Mouse (Mus musculus): ENCODE data around the gene Lipa. TPM values are rescaled to one million over a fixed set of nuclear protein-coding genes. Genes with fewer than 3 reads are reported as not detected.

Lipa gene
- polyA plus RNA-seq, 2 experiments = 22.7 to 40.4 TPM

GRCm38 (mm10) chr19:34496353-34496752, 30.9 kb downstream of the Lipa start:
- no peaks in the 10 kb centered on the region for H3K9me3 ChIP-seq (ENCODE audit: control insufficient read depth, low read length)
- WGBS (ENCODE audit: insufficient replicate concordance) = 35% methylated on average over 1 of the region's 1 CpGs
- H3K9ac ChIP-seq (replicated peaks) = no peak overlapping the region
- no peak overlapping the region for H3K4me3 ChIP-seq (ENCODE audit: insufficient read depth in 1 of 2, low read depth in 2 of 2, low read length in 2 of 2)
- peaks cover 0 to 9% of the 10 kb centered on the region in 2 experiments; a peak in 2 of 4 replicates for H3K4me1 ChIP-seq (replicated peaks; ENCODE audit: control insufficient read depth in 2 of 2, insufficient read depth in 2 of 2, low read length in 1 of 2)
- H3K4me2 ChIP-seq (ENCODE audit: low read depth) = no peak overlapping the region
- H3K27me3 ChIP-seq (ENCODE audit: control insufficient read depth, insufficient read depth, low read length) = no peaks in the 10 kb centered on the region
- DNase-seq (ENCODE audit: low read depth in 3 of 3, low spot score in 3 of 3) (peak in 1 of 3 experiments; percentile 25), ATAC-seq (ENCODE audit: insufficient read depth) (peak; percentile 74)
- H3K27ac ChIP-seq = no peak overlapping the region
- TF ChIP-seq CTCF (IDR thresholded peaks at IDR 0.05; ENCODE audit: low read depth) (no peak), EP300 (IDR thresholded peaks at IDR 0.05; ENCODE audit: low read depth) (no peak)
- H3K36me3 ChIP-seq (replicated peaks; ENCODE audit: control insufficient read depth, insufficient read depth, low read depth) = no peaks in the 10 kb centered on the region; the same call in none of the 2 replicates

GRCm38 (mm10) chr19:34493859-34494258, 33.4 kb downstream of the Lipa start:
- H3K4me3 ChIP-seq (ENCODE audit: insufficient read depth in 1 of 2, low read depth in 2 of 2, low read length in 2 of 2) = no peak overlapping the region
- H3K9ac ChIP-seq (replicated peaks) = no peak overlapping the region
- DNase-seq (ENCODE audit: low read depth in 3 of 3, low spot score in 3 of 3) (no peak), ATAC-seq (ENCODE audit: insufficient read depth) (no peak)
- H3K27ac ChIP-seq = no peak overlapping the region
- no peaks in the 10 kb centered on the region; the same call in none of the 2 replicates for H3K36me3 ChIP-seq (replicated peaks; ENCODE audit: control insufficient read depth, insufficient read depth, low read depth)
- no peak for TF ChIP-seq EP300 (IDR thresholded peaks at IDR 0.05; ENCODE audit: low read depth)
- TF ChIP-seq CTCF (IDR thresholded peaks at IDR 0.05; ENCODE audit: low read depth) = no peak
- H3K4me2 ChIP-seq (ENCODE audit: low read depth) = no peak overlapping the region
- whole genome bisulfite sequencing (ENCODE audit: insufficient replicate concordance) = 77% methylated on average over 4 of the region's 4 CpGs
- H3K9me3 ChIP-seq (ENCODE audit: control insufficient read depth, low read length) = no peaks in the 10 kb centered on the region
- peaks cover 0 to 9% of the 10 kb centered on the region in 2 experiments; a peak in 2 of 4 replicates for H3K4me1 ChIP-seq (replicated peaks; ENCODE audit: control insufficient read depth in 2 of 2, insufficient read depth in 2 of 2, low read length in 1 of 2)
- no peaks in the 10 kb centered on the region for H3K27me3 ChIP-seq (ENCODE audit: control insufficient read depth, insufficient read depth, low read length)

GRCm38 (mm10) chr19:34483547-34483946, 43.7 kb downstream of the Lipa start:
- no peaks in the 10 kb centered on the region for H3K4me1 ChIP-seq (replicated peaks; ENCODE audit: control insufficient read depth in 2 of 2, insufficient read depth in 2 of 2, low read length in 1 of 2)
- ATAC-seq (ENCODE audit: insufficient read depth) (no peak), DNase-seq (ENCODE audit: low read depth in 3 of 3, low spot score in 3 of 3) (peak; percentile 20 to 31 (median 24))
- H3K9me3 ChIP-seq (ENCODE audit: control insufficient read depth, low read length) = no peaks in the 10 kb centered on the region
- H3K27me3 ChIP-seq (ENCODE audit: control insufficient read depth, insufficient read depth, low read length) = no peaks in the 10 kb centered on the region
- no peak overlapping the region for H3K9ac ChIP-seq (replicated peaks)
- no peak overlapping the region for H3K27ac ChIP-seq
- no peaks in the 10 kb centered on the region for H3K36me3 ChIP-seq (replicated peaks; ENCODE audit: control insufficient read depth, insufficient read depth, low read depth)
- no peak overlapping the region for H3K4me3 ChIP-seq (ENCODE audit: insufficient read depth in 1 of 2, low read depth in 2 of 2, low read length in 2 of 2)
- TF ChIP-seq EP300 (IDR thresholded peaks at IDR 0.05; ENCODE audit: low read depth) (no peak), CTCF (IDR thresholded peaks at IDR 0.05; ENCODE audit: low read depth) (peak; percentile 54; the same call in 1 of the 2 replicates)
- no peak overlapping the region for H3K4me2 ChIP-seq (ENCODE audit: low read depth)
- WGBS (ENCODE audit: insufficient replicate concordance) = 7% methylated on average over 4 of the region's 4 CpGs

DNA sequence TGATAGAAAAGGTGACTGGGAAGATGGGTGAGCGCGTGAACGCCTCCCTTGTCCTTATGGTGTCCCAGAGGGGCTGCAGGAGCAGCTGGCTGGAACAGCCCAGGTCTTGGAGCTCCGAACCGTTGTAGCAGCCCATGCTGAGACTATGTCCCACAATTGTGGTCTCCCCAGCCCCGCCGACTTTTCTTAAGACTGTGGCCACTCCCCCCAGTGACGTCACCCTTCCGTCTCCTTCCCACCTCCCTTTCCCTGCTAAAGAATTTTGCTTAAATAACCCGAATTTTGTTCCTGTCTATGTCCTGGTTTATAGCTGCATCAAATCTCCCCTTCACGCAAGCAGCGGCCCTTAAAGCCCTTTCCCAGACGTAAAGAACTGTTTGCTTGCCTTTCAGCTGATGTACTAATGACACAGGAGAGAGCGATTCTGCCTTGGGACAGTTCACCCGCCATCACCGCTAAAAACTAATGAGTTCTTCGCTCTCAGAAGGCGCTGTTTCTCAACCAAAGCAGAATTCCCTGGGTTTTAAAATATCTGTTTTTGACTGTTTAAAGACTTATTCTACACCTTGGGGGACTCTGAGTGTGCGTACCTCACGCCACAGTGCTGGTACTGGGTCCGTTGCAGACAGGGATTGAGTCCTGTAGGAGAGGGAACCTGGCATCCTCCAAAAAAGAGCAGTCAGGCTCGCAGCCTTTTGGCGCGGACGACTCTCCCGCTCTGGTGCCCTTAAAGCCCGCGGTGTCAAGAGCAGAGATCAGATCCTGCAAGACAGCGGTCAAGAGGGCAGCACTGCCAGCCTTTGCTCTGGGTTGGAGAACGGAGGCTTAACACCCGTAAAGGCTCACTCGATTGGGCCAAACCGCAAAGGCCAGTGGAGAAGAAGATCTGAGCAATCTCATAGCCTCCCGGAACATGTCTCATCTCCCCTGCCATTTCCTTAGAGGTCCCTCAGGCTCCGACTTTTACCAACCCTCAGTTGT, 52.0 kb downstream of the Lipa start, which contains the start of gene Ch25h:
TSS of gene Ch25h (minus strand) at position 174 of the 981 bp plus-strand sequence.
- Histone ChIP-seq H3K36me3 (replicated peaks; ENCODE audit: control insufficient read depth, insufficient read depth, low read depth) (no peaks in the 10 kb centered on the region), H3K4me2 (ENCODE audit: low read depth) (peak within 1 kb of the TSS; percentile 67), H3K27me3 (ENCODE audit: control insufficient read depth, insufficient read depth, low read length) (peaks cover 33% of the 10 kb centered on the region), H3K27ac (no peak within 1 kb of the TSS), H3K9ac (replicated peaks) (no peak within 1 kb of the TSS), H3K9me3 (ENCODE audit: control insufficient read depth, low read length) (no peaks in the 10 kb centered on the region), H3K4me1 (replicated peaks; ENCODE audit: control insufficient read depth in 2 of 2, insufficient read depth in 2 of 2, low read length in 1 of 2) (no peaks in the 10 kb centered on the region; a peak in 1 of 4 replicates), H3K4me3 (ENCODE audit: insufficient read depth in 1 of 2, low read depth in 2 of 2, low read length in 2 of 2) (peak within 1 kb of the TSS; percentile 41 to 44)
- TF ChIP-seq EP300 (IDR thresholded peaks at IDR 0.05; ENCODE audit: low read depth) (no peak), CTCF (IDR thresholded peaks at IDR 0.05; ENCODE audit: low read depth) (no peak)
- WGBS (ENCODE audit: insufficient replicate concordance) = 1% methylated on average over 35 of the region's 35 CpGs
- DNase-seq (ENCODE audit: low read depth in 3 of 3, low spot score in 3 of 3) (no peak), ATAC-seq (ENCODE audit: insufficient read depth) (no peak)

All from liver, embryonic 14.5 days (tissue).